Mouse (Mus musculus) testis, adult 2 months (tissue): ENCODE measurements around the gene Wfdc15a.
"Not testable (repeated sequence)": the region's sequence is repeated elsewhere in the genome, so short reads cannot be mapped to it uniquely, and the experiment has no call there.

Experiments used
- CTCF ChIP-seq: fragments of 200-500 bp; IDR thresholded peaks from 2 replicates; pipeline ENCODE4 v1.5.1; 2012; ENCODE audit warnings: low read depth, mild to moderate bottlenecking, inconsistent platforms, low read length, moderate library complexity; ENCODE audit not compliant: control insufficient read depth, insufficient read depth, insufficient replicate concordance
- POLR2A ChIP-seq: fragments of 200-500 bp; IDR thresholded peaks from 2 replicates; pipeline ENCODE4 v1.6.1; 2012; ENCODE audit warnings: low read depth, mild to moderate bottlenecking, inconsistent platforms, low read length, moderate library complexity; ENCODE audit not compliant: control insufficient read depth

DNA sequence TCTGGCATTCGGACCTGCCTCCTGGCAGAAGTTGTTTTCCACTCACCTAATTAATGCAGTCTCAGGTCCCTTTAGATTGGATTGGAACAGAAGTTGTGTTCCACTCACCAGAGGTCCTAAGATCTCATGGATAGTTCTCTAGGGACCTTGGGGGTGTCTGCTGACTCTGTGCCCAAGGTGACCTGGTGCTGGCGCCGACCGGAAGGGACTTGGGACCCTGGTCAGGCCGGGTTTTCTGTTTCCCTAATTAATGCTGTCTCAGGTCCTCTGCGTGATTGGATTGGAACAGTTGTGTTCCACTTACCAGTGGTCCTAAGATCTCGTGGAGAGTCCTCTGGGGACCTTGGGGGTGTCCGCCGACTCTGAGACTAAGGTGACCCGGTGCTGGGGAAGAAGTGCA, 6.1 kb upstream of the Wfdc15a start:
- not testable (repeated sequence) for TF ChIP-seq CTCF, POLR2A
